Mouse (Mus musculus) natural killer cell, adult 2 months (primary cell): ENCODE measurements around the gene Poln.

ENCODE experiments used
- DNase-seq, 2 experiments: peaks; one replicate each; pipeline ENCODE4 v3.0.0; 2022; ENCODE audit warnings: low spot score in 2 of 2

Poln gene

DNA sequence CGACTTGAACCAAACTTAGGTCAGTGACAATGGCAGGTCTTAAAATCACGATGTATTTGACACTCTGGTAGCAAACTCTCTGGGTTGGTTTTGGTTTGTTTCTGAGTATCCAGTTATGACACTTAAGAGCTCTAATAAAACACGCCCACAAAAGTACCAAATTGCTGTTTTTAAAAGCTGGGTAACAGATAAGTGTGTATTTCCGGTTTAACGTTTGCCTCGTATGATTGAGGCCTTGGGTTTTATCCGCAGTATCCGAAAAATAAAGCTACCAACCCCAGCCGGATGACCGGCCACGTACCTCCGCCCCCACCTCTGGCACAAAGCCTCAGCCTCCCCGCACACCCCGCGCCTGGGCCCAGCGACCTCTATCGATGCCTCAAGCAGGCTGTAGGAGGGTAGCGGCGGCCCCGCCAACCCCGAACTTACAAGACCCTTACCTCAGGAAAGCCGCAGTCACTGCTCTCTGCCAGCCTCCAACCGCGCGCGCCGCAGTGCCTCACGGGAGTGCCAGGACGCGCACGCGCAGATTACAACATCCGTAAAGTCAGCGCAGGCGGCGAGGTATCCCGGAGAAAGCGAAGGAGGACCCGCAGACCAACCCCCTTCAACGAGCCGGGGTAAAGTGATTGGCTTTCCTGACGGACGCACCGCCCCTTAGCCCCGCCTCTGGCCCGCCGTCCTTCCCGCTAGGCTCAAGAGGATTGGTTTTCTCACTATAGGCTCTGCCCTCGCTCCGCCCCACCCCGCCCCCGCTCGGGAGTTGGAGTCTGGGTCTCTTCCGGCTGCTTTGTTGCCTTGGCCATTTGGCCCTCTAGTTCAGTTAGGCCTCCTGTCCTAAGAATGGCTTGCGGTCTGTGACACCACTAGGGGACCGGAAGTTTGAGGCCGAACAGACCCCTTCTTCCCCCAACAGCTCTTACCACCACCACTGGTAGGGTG lies at the start of gene Poln, which contains the start of gene Haus3:
Poln (minus strand) TSS at position 499 of the 942 bp plus-strand sequence.
Haus3 (minus strand) TSS at position 578 of the 942 bp plus-strand sequence.
- DNase-seq = peak; percentile 95 to 96

DNA sequence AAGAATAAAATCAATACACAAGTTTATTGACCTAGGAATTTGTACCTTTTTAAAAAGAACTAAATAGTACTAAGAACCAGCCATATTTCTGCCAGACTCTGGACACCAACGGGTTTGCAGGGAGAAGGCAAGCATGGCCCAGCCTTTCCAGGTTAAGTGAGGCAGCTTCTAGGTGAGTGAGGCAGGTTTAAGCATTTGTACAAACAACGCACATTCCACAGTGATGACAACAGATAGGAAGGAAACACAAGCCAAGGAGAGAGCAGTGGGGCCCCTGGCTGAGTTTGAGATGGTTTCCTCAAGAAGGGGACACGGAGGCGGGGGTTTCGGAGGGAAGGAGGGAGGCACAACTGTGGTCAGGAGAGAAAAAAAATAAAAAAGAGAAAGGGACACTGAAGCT lies 49.4 kb upstream of the Poln start:
- DNase-seq = no peak

DNA sequence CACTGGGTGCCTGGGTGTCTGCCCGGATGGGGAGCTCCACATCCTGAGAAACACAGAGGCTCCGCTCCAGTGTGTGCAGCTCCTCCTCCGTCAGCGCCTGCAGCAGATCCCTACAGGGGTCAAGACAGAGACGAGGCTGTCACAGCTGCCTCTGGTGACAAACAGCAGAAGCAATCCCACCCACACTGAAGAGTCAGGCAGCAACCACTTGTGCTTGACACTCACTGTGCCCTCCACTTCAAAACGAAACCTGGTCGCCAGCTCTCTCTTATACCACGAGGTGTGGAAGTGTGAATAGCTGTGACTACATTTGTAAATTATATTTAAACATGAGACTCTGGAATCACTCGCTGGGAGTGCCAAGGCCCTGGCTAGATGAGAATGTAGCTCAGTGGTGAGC lies 48.5 kb upstream of the Poln start:
- DNase-seq = no peak

DNA sequence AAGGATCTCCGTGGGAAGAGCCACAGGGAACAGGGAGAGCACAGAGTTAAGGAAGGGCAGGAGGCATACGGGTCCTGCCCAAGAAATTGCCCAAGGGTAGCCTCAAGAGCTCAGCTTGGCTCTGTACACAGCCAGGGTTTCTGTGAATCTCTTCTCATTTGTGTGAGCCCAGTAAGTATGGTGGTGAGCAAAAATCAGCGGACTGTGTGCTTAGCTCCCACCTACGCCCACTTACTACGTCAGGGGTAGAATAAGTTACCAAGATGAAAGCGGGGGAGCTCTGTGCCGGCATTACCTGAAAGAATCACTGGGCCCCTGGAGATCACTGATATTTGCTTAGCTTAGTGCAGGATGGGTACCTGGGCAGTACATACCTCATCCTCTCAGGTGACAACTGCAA lies 46.8 kb upstream of the Poln start:
- no peak for DNase-seq

DNA sequence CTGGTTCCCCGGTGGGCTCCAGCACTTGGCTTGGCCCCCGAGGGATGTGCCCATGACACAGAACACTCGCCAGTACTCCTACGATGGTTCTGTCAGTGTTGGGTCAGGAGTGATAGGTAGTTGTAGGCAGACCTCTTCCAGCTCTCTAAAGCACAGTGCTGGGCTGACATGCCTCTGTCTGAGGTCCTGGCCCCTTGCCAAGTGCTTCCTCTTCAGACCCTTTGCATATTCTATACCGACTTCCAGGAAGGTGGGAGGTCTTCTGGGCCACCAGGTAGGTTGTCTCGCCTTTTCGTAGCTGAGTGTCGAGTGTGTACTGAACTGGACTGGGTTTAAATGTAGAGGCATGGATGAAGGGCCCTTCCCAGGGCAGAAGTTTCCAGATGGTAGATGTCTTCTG lies 44.4 kb upstream of the Poln start:
- DNase-seq = no peak

DNA sequence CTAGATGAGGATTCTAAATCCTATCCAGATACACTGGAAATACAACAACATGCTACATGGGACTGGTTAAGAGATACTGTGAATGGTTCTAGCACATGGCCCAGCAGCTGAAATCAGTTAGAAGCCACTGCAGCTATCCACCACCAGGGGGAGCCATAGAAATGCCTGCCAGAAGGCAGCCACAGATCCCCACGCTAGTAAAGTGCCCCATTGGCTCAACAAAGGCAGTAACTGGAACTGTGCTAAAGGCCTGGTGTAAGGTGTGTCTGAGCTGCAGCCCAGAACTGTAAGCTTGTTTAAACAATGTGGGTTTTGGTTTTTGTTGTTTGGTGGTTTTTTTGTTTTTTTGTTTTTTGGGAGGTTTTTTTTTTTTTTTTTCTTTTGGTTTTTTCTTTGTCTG lies 41.0 kb upstream of the Poln start:
- peak; percentile 73 to 81 for DNase-seq

DNA sequence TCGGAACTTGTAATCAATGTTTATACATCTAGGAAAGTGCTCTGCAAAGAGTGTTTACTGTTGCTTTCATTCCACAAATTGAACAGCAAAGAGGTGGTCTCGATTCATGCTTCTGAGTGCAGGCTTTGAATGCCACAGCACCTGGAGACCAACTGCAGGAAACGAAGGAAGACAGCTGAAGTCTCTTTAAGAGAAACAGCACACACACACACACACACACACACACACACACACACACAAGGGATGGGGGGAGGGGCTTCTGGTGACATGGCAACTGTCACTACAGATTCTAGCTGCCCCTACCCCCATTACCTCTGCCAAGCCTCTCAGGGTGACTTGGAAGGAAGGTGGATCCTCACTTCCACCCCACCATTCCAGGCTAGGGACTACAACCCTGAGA lies 38.3 kb upstream of the Poln start:
- DNase-seq = no peak

DNA sequence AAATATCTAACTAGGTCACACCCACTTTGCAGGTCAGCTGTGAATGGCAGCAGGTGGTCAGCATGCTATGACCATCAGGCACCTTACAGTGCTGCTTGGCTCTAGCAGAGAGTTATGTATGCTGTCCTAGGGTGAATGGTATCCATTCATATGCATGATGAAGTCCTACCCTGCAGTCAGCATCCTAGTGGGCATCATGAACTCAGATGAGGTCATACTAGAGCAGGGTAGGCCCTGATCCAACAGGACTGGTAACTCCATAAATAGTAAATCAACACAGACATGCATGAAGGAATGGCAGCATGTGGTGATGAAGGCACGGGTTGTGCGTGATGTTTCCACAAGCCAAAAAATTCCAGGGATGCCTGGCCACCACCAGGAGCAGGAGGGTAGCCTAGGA lies 36.5 kb upstream of the Poln start:
- no peak for DNase-seq

DNA sequence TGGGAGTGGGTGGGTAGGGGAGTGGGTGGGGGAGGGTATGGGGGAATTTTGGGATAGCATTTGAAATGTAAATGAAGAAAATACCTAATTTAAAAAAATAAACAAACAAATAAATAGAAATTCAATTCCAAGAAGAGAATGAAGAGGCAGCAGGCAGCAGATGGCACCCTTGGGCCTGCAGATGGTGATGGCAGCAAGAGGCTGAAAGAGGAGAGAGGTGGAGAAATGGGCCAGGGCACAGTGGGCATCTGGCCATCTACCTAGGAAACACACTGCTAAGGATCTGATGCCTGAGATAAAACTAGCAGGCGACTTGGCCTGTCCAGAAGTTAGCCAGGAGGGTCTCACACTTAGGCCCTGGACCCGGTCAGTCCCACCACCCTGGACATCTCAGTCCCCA lies 35.7 kb upstream of the Poln start:
- no peak for DNase-seq

DNA sequence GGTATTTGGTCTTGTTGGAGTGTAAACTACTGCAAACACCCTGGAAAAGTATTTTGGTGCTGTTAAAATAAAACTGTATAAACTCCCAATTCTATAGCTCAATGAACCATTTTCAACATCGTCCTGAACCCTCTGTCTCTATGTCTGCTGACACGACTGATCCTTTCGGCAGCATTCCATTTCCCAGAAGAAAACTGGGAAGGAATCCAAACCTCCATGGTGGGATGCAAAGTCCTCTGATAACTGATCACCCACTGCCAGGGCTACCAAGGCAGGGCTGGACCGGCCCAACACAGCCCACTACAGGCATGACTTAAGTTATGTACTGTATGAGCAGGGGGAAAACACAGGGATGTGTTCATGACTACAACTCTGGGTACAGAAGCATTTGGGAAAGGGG lies 32.8 kb upstream of the Poln start:
- DNase-seq = no peak

DNA sequence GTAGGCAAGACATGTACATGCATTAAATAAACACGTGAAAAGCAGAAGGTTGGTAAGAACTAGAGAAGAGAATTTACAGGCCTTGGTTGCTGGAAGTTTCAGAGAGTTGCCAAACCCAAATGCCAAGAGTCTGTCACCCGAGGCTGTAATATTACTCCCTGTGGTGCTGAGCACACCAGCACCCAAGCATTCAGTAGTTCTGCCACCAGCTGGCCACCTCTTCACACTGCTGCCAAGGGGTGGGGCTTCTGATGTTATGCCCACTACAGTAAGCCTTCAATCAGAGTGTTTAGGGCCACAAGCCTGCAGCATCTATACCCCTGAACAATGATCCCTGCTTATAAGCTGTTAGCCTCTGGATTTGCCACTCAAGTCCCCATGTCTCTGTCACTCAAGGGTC lies 32.1 kb upstream of the Poln start:
- peak in 1 of 2 experiments; percentile 28 for DNase-seq

DNA sequence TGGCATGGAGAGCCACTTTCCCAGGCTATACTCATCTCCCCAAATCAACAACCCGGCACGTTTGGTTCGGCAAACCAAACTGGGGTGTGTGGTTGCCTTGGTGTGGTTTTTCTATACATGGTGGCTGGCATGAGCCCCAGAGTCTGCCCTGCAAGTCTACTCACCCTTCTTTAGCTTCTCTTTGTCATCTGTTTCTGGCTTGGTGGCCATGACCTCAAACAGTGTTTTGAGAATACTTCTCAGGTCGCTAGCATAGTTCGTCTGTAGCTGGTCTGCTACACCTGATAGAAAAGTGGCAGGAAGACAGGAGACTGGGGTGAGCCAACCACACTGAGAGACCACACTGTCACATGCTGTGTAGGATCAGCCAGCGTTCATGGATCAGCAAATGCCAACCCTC lies 29.4 kb upstream of the Poln start:
- peak; percentile 50 to 57 for DNase-seq

DNA sequence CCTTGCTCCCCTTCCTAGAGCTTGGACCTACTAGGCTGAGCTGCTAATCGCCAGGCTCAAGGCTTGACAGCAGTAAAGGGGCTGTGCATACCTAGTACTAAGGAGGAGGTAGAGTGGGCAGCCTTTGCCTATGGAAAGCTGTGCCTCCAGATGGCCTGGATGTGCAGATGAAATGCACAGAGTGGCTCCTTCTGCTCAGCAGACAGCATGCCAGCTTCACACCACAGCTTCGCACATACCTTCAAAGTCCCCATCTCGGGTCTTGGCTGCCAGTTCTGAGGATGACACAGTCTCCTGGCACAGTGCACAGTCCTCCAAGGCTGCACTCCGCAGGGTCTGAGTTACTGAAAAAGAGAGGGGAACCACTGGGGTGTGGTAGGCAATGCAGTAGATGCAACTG lies 28.0 kb upstream of the Poln start:
- no peak for DNase-seq

DNA sequence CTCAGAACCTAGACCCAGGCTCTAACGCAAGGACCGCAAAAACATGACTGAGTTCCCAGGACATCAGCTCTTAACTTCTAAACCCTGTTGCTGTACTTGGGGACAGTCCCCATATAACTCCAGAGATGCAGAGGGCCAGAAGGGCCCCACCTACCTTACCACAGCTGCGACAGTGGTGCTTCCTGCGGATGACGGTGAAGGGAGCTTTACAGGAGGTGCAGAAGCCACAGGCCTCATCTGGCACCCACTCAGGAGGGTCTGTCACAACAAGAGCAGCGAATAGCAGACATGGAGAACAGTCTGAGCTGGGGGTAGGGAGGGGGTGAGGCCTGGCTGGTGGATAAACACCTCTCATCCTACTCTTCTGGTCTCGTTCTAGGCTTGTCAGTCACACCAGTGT lies 27.2 kb upstream of the Poln start:
- peak; percentile 90 to 96 for DNase-seq

DNA sequence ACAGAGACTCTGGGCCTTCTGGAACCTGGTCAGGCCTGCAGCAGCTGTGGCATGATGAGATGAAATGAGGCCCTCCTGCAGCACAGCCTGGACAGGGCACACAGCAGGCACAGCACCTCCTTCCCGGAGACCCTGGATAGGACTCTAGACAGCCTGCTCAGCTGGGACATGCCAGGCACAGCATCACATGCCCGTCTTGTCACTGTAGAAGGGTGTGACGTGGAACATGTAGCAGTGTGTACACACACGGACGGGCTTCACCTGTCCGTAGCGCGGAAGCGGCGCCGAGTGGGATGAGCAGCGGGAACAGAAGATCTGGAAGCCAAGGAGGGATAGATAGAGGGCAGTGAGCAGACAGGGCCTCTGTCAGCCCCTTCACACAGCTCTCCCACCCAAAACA lies 26.5 kb upstream of the Poln start:
- no peak for DNase-seq

DNA sequence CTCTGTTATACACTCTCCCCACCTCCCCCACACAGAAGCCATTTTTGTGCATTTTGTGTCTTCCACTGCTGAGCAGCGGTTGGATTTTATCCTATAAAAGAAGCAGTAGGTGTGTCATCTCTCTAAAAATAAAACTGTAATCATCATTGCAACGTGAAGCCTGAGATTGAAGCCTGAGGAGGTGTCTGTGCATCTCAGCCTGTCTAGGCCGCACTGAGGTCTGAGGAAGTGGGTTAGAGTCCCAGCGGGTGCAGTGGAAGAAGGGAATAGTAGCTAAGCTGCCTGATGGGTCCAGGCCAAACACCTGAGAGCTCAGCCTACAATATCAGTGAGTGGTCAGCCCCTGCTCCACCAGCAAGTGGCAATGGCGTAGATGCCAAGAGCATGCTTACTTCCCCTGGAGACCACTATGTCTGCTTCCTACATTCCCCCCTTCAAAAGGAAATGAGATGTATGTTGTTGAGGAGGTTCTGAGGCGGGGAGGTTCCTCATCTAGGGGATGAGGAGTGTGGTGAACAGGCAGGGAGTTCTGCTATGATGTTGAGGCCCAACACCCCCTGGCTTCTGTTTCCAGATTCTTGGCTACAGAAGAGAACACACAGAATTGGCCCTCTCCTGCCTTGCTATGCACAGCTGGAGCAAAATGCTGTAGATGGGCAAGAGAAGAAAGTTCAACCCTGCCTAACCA lies 25.9 kb upstream of the Poln start:
- DNase-seq = no peak

DNA sequence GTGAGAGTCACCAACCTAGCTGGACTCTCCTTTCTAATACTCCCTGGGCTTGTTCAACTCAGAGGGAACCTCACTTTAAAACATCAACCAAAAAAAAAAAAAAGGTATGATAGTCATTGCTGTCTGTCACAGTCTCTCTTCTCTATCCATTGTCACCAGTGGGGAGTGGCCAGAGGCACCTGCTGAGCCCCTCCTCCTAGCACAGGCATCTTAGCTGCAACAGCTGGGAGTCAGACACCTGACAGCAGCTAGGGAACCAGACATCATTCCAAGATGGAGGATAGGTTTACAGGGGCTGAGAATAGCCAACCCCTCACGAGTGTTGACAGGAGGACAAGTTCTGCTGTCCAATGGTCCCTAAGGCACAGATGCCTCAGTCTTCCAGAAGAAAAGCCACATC lies 25.2 kb upstream of the Poln start:
- DNase-seq = no peak

DNA sequence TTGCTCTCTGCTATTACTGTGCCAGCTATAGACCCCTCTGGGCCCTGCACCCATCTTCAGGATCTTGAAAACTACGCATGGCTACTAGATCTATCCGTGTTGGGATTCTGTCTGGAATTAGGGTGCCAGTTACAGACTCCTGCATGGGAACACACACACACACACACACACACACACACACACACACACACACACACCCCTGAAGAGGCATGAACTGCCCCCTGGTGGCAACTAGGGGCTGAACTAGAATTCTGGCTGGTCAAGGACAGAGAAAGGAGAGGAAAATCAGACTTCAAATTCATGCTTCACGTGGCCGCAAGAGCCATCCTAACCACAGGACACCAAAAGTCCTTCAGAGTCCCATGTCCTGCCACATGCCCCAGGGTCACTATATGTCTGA lies 22.6 kb upstream of the Poln start:
- peak in 1 of 2 experiments; percentile 40 for DNase-seq

DNA sequence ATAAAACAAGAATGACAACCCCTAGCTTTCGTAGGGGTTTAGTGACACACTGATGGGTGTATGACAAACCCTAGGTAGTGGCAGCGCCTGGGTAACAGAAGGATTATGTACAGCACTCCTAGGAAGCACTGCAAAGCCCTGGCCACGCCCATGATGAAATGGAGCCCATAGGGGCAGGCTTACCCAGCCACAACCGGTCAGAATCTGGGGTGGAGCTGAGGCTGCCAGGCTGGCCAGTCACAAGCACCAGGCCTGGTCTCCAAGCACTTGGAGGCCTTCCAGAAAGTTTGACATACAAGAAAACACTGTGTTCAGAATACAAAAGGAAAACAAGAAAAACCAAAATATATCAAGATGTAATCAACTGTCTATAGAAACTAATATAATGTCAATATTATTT lies 21.8 kb upstream of the Poln start:
- no peak for DNase-seq

DNA sequence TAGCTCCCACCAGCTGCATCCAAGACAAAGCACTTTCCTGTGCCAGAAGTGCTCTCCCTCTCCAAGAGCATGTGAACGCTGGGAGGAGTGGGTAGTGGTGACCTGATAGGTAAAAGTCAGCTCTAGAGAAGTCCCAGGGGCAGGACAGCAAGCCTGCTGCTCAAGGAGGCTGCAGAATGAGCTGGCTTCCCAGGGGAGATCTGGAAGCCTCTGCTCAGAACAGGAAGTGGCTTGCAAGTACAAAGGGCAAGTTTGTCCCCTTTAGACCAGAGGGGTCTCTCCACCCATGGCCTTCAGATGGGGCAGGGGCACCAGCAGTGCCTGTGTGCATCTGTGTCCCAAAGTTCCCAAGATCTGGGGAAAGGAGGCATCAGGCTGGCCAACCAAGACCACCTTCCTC lies 20.3 kb upstream of the Poln start:
- DNase-seq = no peak

DNA sequence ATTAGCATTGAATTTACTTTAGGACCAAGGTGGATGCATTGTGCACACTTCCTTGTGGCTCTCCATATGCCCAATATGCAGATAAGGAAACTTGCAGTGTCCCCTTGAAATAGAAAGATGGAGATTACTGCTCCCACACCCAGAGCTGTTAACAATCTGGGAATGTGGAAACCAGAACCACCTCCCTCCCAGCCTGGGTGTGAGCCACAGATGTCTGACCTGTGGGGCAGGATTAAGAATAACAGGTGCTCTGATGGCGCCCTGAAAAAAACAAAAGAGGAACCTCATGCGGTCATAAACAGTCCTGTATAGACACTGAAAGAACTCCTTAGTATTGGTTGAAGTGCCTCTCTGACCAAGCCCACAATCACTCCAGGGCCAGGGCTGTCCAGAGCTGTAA lies 19.6 kb upstream of the Poln start:
- DNase-seq = peak in 1 of 2 experiments; percentile 29

DNA sequence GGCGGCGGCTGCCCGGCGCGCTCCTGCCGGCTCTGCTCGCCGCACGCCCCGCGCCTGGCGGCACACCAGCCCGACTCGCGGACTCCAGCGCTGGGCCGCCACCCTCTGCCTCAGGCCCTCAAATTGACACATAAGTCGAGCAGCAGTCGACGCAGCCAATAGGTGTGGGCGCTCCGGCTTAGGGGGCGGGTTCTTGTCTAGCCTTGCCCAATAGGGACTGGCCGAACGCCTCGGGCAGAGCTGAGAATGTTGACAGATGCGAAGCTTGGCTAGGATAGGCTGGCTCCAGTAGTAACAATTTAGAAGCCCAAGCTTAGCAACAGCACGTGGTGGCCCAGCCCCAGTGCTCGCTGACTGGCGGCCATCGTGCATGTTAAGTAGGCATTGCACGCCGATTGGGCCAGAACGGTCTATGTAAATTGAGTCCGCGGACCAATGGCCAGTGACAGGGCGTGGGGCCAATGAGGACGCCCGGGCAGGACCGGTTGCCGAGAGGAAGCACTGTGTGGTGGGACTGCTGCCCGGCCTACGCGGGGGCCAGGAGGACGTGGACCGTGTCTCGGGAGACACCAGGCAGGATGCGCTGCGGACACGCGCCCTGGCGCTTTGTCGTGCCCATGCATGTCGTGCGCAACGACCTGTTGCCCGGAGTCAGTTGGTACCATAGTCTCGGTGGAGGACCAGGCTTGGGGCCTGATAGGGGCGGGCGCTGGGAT lies 18.5 kb upstream of the Poln start, which contains the start of gene Mxd4:
Mxd4 (minus strand) TSS at position 120 of the 716 bp plus-strand sequence.
- DNase-seq = peak; percentile 98
